Mouse (Mus musculus) stomach, embryonic 14.5 days (tissue): Measurements from ENCODE around the gene Nkx2-2. TPM values are rescaled to one million over a fixed set of nuclear protein-coding genes. Genes with fewer than 3 reads are reported as not detected.
"Not testable (repeated sequence)": the region's sequence is repeated elsewhere in the genome, so short reads cannot be mapped to it uniquely, and the experiment has no call there.

Experiments used
- ATAC-seq: fragments of 200-750 bp; cut with Nextera tagmentation; 2 replicates; pipeline ENCODE4 v1.8.0; 2017; ENCODE audit warnings: low read depth, moderate TSS enrichment; ENCODE audit not compliant: insufficient number of reproducible peaks, insufficient read depth, low FRiP score
- H3K27ac ChIP-seq: fragments of 300-500 bp; sonication (generic); 2 replicates; pipeline ENCODE4 v1.5.1; 2014; ENCODE audit warnings: mild to moderate bottlenecking, low read length, moderate library complexity, mixed read lengths
- H3K27me3 ChIP-seq: fragments of 300-500 bp; sonication (generic); 2 replicates; pipeline ENCODE4 v1.6.1; 2014; ENCODE audit warnings: low read length, control low read depth, mixed read lengths; ENCODE audit not compliant: control insufficient read depth, insufficient read depth
- H3K36me3 ChIP-seq: fragments of 300-500 bp; sonication (generic); 2 replicates; pipeline ENCODE4 v1.6.1; 2014; ENCODE audit warnings: mild to moderate bottlenecking, control low read depth, low read length, moderate library complexity, mixed read lengths; ENCODE audit not compliant: control insufficient read depth, insufficient read depth
- H3K4me1 ChIP-seq: fragments of 300-500 bp; sonication (generic); 2 replicates; pipeline ENCODE4 v1.6.1; 2014; ENCODE audit warnings: low read length, control low read depth, mixed read lengths; ENCODE audit not compliant: control insufficient read depth, insufficient read depth
- H3K4me2 ChIP-seq: fragments of 300-500 bp; sonication (generic); replicated peaks from 2 replicates; pipeline ENCODE4 v1.6.1; 2014; ENCODE audit warnings: low read depth, low read length, control low read depth
- H3K4me3 ChIP-seq: fragments of 300-500 bp; sonication (generic); 2 replicates; pipeline ENCODE4 v1.5.1; 2014; ENCODE audit warnings: low read depth, low read length, control low read depth
- H3K9ac ChIP-seq: fragments of 300-500 bp; sonication (generic); replicated peaks from 2 replicates; pipeline ENCODE4 v1.6.1; 2014; ENCODE audit warnings: low read depth, mild to moderate bottlenecking, control low read depth, low read length, moderate library complexity, mixed read lengths
- H3K9me3 ChIP-seq: fragments of 300-500 bp; sonication (generic); 2 replicates; pipeline ENCODE4 v1.6.1; 2016; ENCODE audit warnings: low read depth, low read length, control low read depth; ENCODE audit not compliant: control insufficient read depth
- WGBS: fragments of 180-500 bp; shearing (Covaris S2); extraction: QIAGEN DNeasy Blood & Tissue Kit; methylation state at CpG from one replicate; pipeline ENCODE4 v1.1.7; 2014; 5-methylcytosine and 5-hydroxymethylcytosine counted together
- polyA plus RNA-seq: library from polyadenylated mRNA; unstranded; fragments of >200 nt; fragmentation: Nextera tagmentation; extraction: Ambion mirVana; gene quantifications from 2 replicates; pipeline ENCODE4 v1.2.1, GENCODE M21; 2014

The Nkx2-2 gene
- polyA plus RNA-seq, 1 experiment from 2014 or later: 0.14 TPM

- Histone ChIP-seq H3K4me2 (no peak overlapping the region), H3K9me3 (no peaks in the 10 kb centered on the region), H3K36me3 (no peaks in the 10 kb centered on the region), H3K27ac (no peak overlapping the region), H3K27me3 (peaks cover 13% of the 10 kb centered on the region; the same call in 1 of the 2 replicates), H3K9ac (no peak overlapping the region), H3K4me1 (no peaks in the 10 kb centered on the region), H3K4me3 (no peak overlapping the region)
- no peak for ATAC-seq
Observed at GRCm38 (mm10) chr2:147173751-147174150, 20.3 kb downstream of the Nkx2-2 start.

GRCm38 (mm10) chr2:147170538-147170937, 23.5 kb downstream of the Nkx2-2 start:
- H3K9me3 ChIP-seq, H3K4me1 ChIP-seq, H3K4me2 ChIP-seq, ATAC-seq, H3K36me3 ChIP-seq, H3K27ac ChIP-seq, H3K4me3 ChIP-seq, H3K27me3 ChIP-seq, H3K9ac ChIP-seq: not testable (repeated sequence)
- WGBS: 85% methylated on average over 9 of the region's 9 CpGs

- H3K27me3 ChIP-seq: no peaks in the 10 kb centered on the region
- no peak for ATAC-seq
- no peak overlapping the region for H3K4me3 ChIP-seq
- H3K9me3 ChIP-seq: no peaks in the 10 kb centered on the region
- no peak overlapping the region for H3K4me2 ChIP-seq
- 81% methylated on average over 1 of the region's 1 CpGs for WGBS
- H3K9ac ChIP-seq: no peak overlapping the region
- no peak overlapping the region for H3K27ac ChIP-seq
- no peaks in the 10 kb centered on the region for H3K36me3 ChIP-seq
- no peaks in the 10 kb centered on the region for H3K4me1 ChIP-seq
Observed at GRCm38 (mm10) chr2:147165863-147166262, 28.2 kb downstream of the Nkx2-2 start.

- no peak overlapping the region for H3K27ac ChIP-seq
- 89% methylated on average over 3 of the region's 3 CpGs for WGBS
Observed at GRCm38 (mm10) chr2:147165376-147165775, 28.7 kb downstream of the Nkx2-2 start.

GRCm38 (mm10) chr2:147152543-147152942, 41.5 kb downstream of the Nkx2-2 start:
- H3K4me3 ChIP-seq: no peak overlapping the region
- no peak overlapping the region for H3K27ac ChIP-seq
- H3K4me2 ChIP-seq: no peak overlapping the region
- no peak for ATAC-seq
- no peaks in the 10 kb centered on the region for H3K27me3 ChIP-seq
- WGBS: 59% methylated on average over 2 of the region's 2 CpGs
- H3K4me1 ChIP-seq: no peaks in the 10 kb centered on the region
- no peaks in the 10 kb centered on the region for H3K9me3 ChIP-seq
- no peaks in the 10 kb centered on the region for H3K36me3 ChIP-seq
- H3K9ac ChIP-seq: no peak overlapping the region

More at GRCm38 (mm10) chr2:147165376-147165775, 28.7 kb downstream of the Nkx2-2 start:
- Histone ChIP-seq H3K27me3 (no peaks in the 10 kb centered on the region), H3K4me3 (no peak overlapping the region), H3K9ac (no peak overlapping the region), H3K36me3 (no peaks in the 10 kb centered on the region), H3K9me3 (no peaks in the 10 kb centered on the region), H3K4me1 (no peaks in the 10 kb centered on the region), H3K4me2 (no peak overlapping the region)
- no peak for ATAC-seq

Other genes with a start within 250 kb of the Nkx2-2 start
- 92.3 and 95.3 TPM in 2 replicates for gene Xrn2, start 181.2 kb downstream of the Nkx2-2 start, polyA plus RNA-seq
- not detected in 2 replicates for gene Nkx2-4, start 108.8 kb downstream of the Nkx2-2 start, polyA plus RNA-seq
- gene Pax1, start 167.7 kb upstream of the Nkx2-2 start, polyA plus RNA-seq: not detected in 2 replicates